Mouse (Mus musculus): Measurements from ENCODE around the gene Lyve1. TPM values are rescaled to one million over a fixed set of nuclear protein-coding genes. Genes with fewer than 3 reads are reported as not detected.
"Not testable (repeated sequence)": the region's sequence is repeated elsewhere in the genome, so short reads cannot be mapped to it uniquely, and the experiment has no call there.

The Lyve1 gene
- not detected in 2 replicates for total RNA-seq (2015; ENCODE audit: low replicate concordance)
- total RNA-seq (2017; ENCODE audit: low replicate concordance), result not detected in 2 replicates

- no peak for ATAC-seq (replicated peaks; ENCODE audit: low FRiP score, poor library complexity, severe bottlenecking)
Observed at GRCm38 (mm10) chr7:110862751-110863289, at the start of gene Lyve1. TSS of gene Lyve1 (minus strand) at chr7:110863239.

DNA sequence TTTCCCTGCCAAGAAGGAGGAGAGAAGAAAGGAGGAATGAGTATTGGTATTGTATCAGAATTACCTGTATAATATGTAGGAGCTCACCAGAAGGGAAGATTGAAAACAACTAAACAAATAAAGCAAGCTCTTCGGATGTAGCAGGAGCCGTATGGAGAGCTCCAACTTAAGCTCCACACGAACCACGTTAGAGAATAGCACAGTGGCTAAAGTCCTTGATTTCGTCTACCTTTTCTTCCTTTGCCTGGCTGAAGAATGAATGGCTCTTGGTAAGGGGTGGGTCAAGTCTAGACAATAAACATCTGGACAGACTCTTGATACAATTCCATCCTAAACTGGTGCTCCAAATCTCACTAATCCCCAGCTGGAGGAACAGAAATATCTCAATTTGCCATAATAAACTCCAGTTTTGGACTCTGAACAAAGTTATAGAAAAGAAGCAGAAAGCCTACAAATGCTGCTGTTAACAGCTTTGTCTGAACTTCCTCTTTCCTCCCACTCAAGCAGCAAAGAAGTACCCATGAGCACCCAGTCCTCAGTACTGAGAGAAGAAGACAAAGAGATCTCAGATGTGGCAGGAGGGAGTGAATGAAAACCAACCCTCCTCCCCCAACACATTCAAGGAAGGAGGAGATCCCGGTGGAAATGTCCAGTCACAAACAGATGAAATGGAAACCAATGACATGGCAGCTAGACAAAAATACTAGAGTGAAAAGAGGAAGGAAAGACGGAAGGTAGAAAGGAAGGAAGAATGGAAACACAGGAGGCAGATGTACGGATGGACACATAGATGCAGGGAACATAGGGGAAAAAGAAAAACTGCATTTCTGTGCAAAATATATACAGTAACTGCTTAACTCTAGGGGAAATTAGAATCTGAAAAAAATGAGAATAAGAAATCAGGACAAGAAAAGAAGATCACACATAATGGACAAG is 45.4 kb upstream of the Lyve1 start:
- ATAC-seq (replicated peaks; ENCODE audit: low FRiP score, poor library complexity, severe bottlenecking), result no peak

DNA sequence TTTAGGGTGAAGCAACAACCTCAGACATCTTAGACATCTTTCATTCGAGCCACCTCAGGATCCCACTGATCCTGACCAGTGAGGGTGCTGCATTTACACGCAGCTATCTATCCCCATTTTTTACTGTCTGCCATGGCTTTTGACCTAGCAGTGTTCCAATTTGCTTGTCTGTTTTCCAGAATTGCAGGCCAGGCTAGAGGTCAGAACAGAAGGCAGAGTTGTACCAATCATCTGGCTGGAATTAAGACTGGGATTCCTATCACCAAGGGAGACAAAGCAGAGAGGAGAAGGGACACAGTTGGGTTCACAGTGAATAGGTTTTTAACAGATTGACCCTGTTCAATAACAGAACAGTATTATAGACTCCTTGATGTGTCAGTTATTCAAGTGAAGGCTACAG is 43.5 kb upstream of the Lyve1 start:
- no peak for ATAC-seq (replicated peaks; ENCODE audit: low FRiP score, poor library complexity, severe bottlenecking)

DNA sequence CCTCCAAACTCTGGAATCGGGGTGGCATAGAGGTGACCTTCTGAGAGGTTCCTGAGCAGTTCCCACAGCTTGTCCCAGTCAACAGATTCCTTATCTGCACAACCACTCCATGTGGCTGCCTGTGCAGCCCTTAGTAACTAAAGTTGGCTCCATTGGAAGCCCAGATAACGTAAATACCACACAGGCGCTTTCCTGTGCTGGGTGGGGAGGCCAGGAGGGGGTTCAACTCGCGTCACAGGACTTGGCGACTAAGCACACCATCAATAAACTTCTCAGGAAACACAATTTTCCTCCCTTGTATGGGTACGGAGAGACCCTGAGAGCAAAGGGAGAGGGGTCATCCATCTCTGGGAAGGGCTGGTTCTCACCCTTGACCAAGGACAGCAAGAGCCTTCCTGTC is 40.2 kb upstream of the Lyve1 start:
- peak; percentile 65 for ATAC-seq (replicated peaks; ENCODE audit: low FRiP score, poor library complexity, severe bottlenecking)

DNA sequence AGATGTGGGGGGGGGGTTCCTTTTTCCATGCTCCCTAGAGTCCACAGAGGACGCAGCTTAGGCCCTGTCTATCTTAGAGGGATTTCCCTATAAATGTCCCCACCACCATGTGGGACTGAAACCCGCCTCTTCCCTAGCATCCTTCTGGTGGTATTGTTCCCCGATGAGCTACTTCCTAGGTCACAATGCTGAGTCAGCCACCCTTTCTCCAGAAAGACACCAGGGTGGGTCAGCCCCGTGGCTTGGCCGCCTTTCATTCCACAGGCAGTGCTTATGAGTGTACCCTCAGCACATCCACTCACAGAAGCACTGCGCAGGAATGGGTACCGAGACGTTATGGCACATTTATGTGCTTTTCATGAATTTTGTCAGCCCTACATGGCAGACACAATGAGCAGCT is 34.2 kb upstream of the Lyve1 start:
- ATAC-seq (replicated peaks; ENCODE audit: low FRiP score, poor library complexity, severe bottlenecking), result no peak

- no peak for ATAC-seq (replicated peaks; ENCODE audit: low FRiP score, poor library complexity, severe bottlenecking)
Observed at GRCm38 (mm10) chr7:110896453-110896852, 33.4 kb upstream of the Lyve1 start.

DNA sequence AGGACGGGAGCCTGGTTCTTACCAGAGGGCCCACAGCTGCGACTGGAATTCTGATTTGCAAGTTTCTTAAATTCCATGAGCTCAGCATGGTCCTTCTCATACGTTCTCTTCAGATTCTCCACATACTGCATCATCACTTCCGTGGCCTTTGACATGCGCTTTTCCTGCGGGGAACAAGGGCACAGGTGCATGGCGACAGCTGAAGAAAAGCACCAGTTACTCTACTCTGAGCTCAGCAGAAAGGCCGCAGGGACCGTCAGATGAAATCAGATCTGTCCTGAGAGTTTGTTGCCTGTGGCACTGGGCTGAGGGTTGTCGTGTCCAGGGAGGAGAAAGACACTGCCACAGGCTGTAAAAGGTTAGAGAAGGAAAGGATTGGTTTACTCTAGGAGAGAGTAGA is 32.7 kb upstream of the Lyve1 start:
- not testable (repeated sequence) for ATAC-seq (replicated peaks; ENCODE audit: low FRiP score, poor library complexity, severe bottlenecking)

DNA sequence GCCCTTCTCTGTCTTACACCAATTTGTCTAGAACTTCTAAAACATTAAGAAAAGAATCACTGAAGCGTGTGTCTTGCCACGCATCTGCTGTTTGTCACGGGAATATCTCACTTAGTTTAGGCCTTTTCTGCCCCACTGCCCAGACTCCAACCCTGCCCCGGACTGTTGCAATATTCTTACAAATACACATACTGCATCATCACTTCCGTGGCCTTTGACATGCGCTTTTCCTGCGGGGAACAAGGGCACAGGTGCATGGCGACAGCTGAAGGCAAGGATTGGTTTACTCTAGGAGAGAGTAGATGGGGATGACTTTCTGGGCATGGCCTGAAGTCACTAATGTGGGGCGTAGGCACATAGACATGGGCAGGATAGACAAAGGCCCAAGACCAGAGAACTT is 31.6 kb upstream of the Lyve1 start:
- ATAC-seq (replicated peaks; ENCODE audit: low FRiP score, poor library complexity, severe bottlenecking), result no peak

DNA sequence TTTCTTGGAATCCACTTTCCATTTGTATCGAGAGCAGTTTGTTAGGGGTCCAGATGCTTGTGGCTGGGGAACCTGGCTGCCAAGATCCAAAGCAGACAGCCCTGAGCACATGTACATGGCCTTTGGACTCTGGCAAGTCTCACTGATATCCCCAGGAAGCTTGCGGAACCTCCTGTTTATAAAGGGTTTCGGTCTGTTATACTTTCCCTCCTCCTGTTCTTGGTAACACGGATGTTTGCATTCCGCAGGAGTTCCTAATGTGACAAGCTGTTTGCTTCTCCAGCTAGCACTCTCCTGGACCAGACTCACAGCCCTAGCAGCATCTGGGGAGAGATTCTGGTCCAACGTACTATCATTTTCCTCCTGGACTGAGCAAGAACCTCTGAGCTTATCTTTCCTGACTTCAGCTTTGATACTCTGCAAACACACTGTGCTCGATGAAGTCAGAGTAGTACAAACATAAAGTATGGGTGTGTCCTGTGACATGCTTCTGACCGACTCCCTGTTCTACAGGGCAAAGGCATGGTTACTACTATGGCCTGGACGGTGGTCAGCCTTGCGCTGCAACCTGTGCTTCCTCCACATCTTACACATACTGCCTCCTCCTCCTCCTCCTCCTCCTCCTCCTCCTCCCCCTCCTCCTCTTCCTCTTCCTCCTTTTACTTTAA is 31.0 kb upstream of the Lyve1 start:
- ATAC-seq (replicated peaks; ENCODE audit: low FRiP score, poor library complexity, severe bottlenecking), result no peak

- ATAC-seq (replicated peaks; ENCODE audit: low FRiP score, poor library complexity, severe bottlenecking), result no peak
Observed at GRCm38 (mm10) chr7:110891501-110891986, 28.5 kb upstream of the Lyve1 start.

DNA sequence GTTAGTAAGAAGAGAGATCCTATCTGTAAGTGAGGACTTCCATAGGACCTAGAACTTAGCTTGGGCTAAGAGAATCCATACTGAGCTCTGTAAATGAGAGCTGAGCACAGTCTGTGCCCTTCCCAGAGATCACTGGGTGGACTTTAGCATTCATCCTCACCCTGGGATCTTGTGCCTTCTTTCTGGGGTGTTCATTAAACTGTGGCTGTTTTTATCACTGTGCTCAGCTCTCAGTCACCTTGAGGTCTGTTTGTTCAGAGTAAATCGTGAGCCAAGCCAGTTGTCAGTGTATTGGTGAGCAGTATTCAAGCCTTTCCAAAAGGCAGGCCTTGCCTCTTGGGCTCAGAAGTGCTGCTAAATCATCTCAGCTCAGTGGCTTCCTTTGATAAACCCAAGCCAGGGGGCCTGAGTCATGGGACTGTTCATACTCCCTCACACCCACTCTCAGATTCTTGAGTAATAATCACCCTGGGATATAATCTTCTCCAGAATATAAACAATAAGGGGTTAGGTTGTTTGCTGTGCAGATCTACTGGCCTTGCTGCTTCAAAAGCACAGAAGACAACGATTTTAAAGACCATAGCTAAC is 18.8 kb upstream of the Lyve1 start:
- ATAC-seq (replicated peaks; ENCODE audit: low FRiP score, poor library complexity, severe bottlenecking), result no peak

- ATAC-seq (replicated peaks; ENCODE audit: low FRiP score, poor library complexity, severe bottlenecking), result no peak
Observed at GRCm38 (mm10) chr7:110878028-110878427, 15.0 kb upstream of the Lyve1 start.

GRCm38 (mm10) chr7:110876965-110877364 is 13.9 kb upstream of the Lyve1 start:
- ATAC-seq (replicated peaks; ENCODE audit: low FRiP score, poor library complexity, severe bottlenecking), result no peak

DNA sequence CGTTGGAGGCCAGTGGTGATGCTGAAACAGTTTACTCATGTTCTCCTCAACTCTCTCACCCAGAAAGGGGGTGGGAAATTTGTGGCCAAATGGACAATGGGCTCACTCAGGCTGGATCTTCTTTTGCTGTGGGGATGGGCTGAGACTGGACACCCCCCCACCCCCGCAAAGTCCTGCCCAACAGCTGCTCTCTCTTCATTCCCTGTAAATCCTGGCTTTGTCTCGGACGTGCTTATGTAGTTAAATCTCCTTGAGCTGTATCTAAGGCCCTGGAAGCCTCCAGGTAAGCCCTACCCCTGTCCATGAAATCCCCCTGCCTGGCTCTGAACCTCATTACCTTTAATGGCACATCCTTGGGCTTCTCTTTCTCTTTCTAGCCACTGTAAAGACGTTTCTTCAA is 5.8 kb upstream of the Lyve1 start:
- ATAC-seq (replicated peaks; ENCODE audit: low FRiP score, poor library complexity, severe bottlenecking), result no peak

DNA sequence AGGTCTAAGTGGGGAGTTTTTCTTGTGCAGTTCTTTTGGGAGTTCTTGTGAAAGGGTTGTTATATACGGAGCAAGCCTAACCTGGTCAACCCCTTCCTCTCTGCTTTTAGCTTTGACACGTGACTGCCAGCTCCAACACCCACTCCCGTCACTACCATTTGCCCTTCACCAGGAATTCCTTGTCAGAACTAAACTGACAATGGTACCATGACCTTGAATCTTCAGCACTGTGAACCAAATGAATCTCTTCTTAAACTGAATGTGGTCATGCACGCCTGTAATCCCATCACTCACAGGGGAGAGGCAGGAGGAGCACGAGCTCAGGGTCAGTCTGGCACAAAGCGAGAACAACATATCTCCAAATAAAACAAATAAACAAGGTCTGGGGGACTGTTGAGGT is 4.1 kb upstream of the Lyve1 start:
- ATAC-seq (replicated peaks; ENCODE audit: low FRiP score, poor library complexity, severe bottlenecking), result no peak

- no peak for ATAC-seq (replicated peaks; ENCODE audit: low FRiP score, poor library complexity, severe bottlenecking)
Observed at GRCm38 (mm10) chr7:110866021-110866420, 3.0 kb upstream of the Lyve1 start.

DNA sequence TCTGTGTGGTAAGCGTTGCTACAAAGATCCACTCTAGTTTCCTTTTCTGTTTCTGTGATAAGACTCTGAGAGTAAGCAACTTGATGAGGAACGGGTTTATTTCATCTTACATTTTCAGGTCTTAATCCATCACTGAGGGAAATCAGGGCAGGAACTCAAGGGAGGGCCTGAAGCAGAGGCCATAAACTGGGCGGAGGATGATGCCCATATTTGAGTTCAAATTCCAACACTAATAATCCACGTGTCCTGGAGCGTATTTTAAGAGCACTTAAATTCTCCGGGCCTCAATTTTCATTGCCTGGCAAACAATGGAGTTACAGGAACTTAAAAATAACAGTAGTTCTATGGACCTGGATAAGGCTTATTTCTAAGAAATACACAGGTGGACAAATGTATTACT is 2.5 kb upstream of the Lyve1 start:
- ATAC-seq (replicated peaks; ENCODE audit: low FRiP score, poor library complexity, severe bottlenecking), result no peak

- ATAC-seq (replicated peaks; ENCODE audit: low FRiP score, poor library complexity, severe bottlenecking), result no peak
Observed at GRCm38 (mm10) chr7:110865038-110865437, 2.0 kb upstream of the Lyve1 start.

GRCm38 (mm10) chr7:110860129-110860528 is 2.9 kb downstream of the Lyve1 start:
- ATAC-seq (replicated peaks; ENCODE audit: low FRiP score, poor library complexity, severe bottlenecking), result no peak

DNA sequence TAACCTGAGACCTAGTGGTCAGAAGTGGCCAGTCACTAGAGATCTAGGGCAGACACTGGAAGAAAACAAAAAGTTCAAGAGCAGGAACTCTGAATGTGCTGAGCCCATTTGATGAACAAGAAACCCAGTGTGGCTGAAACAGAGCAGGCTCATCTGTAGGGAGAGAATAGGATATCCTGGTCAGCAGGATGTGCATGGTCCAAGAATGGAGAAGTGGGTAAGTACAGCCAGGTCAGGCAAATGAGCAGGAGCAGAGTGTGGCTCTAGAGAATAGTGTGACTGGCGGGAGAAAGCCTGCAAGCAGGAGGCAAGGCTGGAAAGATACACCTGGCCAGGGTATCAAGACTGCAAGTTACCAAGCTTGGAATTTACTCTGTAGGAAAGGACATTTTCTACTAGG is 7.4 kb downstream of the Lyve1 start:
- ATAC-seq (replicated peaks; ENCODE audit: low FRiP score, poor library complexity, severe bottlenecking), result no peak

All from erythroid progenitor cell, adult 5-6 weeks (primary cell).